15 mouse cellular contexts compared by ENCODE assay signal in genomic region chr7:89433893-89434616, GRCm38 (mm10). TPM values are rescaled to one million over a fixed set of nuclear protein-coding genes. Genes with fewer than 3 reads are reported as not detected.
DNase-seq lines count a peak whose midpoint lies in the region; ATAC-seq and TF ChIP-seq lines count a peak whose summit lies in the region.
"Had no signal": no experiment of that assay in that cellular context is flagged by ENCODE, and none has a peak within 500 bp of the region (broad histone marks: within the 10 kb centered on the region; RNA-seq: fewer than 3 reads in every experiment).

No protein-coding gene starts in this region.

- H3K9ac ChIP-seq in heart, postnatal 0 days (replicated peaks; ENCODE audit: low read depth, low read length): no peak overlapping the region
- H3K9ac ChIP-seq in kidney, embryonic 16.5 days (replicated peaks; ENCODE audit: low read length): no peak overlapping the region
- H3K9ac ChIP-seq: forebrain, embryonic 12.5 days; neural tube, embryonic 13.5 days had no signal

- DNase-seq in heart, postnatal 0 days (ENCODE audit: low spot score): no peak
- DNase-seq in heart, postnatal 25 days (ENCODE audit: low spot score): no peak
- DNase-seq in 3T3-L1 (ENCODE audit: low read depth, low spot score) (peak; percentile 18), ZHBTc4 (ENCODE audit: low read depth, low spot score) (peak; percentile 49)
- DNase-seq in left cerebral cortex, adult 18-20 months (ENCODE audit: low spot score in 2 of 2): no peak
- no peak for DNase-seq in thymus, postnatal 10 days (ENCODE audit: low spot score in 2 of 2)
- no peak for DNase-seq in thymus, postnatal 14 days
- DNase-seq: cerebellum, adult 11 months; embryo, embryonic 11 days; retina, postnatal 1 day; thymus, postnatal 36 days had no signal

- TF ChIP-seq CTCF in heart, postnatal 0 days (IDR thresholded peaks at IDR 0.05; ENCODE audit: low read depth): no peak

- no peak overlapping the region for H3K4me3 ChIP-seq in heart, postnatal 0 days (ENCODE audit: low read depth, low read length)
- H3K4me3 ChIP-seq in kidney, embryonic 16.5 days (ENCODE audit: low read length): no peak overlapping the region
- H3K4me3 ChIP-seq: forebrain, embryonic 12.5 days; neural tube, embryonic 13.5 days had no signal

- H3K9me3 ChIP-seq in heart, postnatal 0 days (replicated peaks; ENCODE audit: control insufficient read depth, low read length): no peaks in the 10 kb centered on the region
- no peaks in the 10 kb centered on the region for H3K9me3 ChIP-seq in kidney, embryonic 16.5 days (ENCODE audit: low read length)
- H3K9me3 ChIP-seq: forebrain, embryonic 12.5 days; neural tube, embryonic 13.5 days had no signal

- H3K27me3 ChIP-seq in heart, postnatal 0 days (ENCODE audit: control insufficient read depth, insufficient read depth, low read length): no peaks in the 10 kb centered on the region
- H3K27me3 ChIP-seq in kidney, embryonic 16.5 days (ENCODE audit: insufficient read depth, low read length): no peaks in the 10 kb centered on the region
- H3K27me3 ChIP-seq: forebrain, embryonic 12.5 days; neural tube, embryonic 13.5 days had no signal

- no peaks in the 10 kb centered on the region for H3K36me3 ChIP-seq in heart, postnatal 0 days (replicated peaks; ENCODE audit: control insufficient read depth, insufficient read depth, low read length)
- H3K36me3 ChIP-seq in kidney, embryonic 16.5 days (ENCODE audit: insufficient read depth, low read length): no peaks in the 10 kb centered on the region
- H3K36me3 ChIP-seq: forebrain, embryonic 12.5 days; neural tube, embryonic 13.5 days had no signal

- peaks cover 14% of the 10 kb centered on the region for H3K4me1 ChIP-seq in heart, postnatal 0 days (ENCODE audit: control insufficient read depth, insufficient read depth)
- peaks cover 30% of the 10 kb centered on the region for H3K4me1 ChIP-seq in kidney, embryonic 16.5 days (ENCODE audit: insufficient read depth, low read length)
- H3K4me1 ChIP-seq: forebrain, embryonic 12.5 days; neural tube, embryonic 13.5 days had no signal

- H3K27ac ChIP-seq in heart, postnatal 0 days (ENCODE audit: low read depth): peak overlapping the region; percentile 5; the same call in 1 of the 2 replicates
- peak overlapping the region; percentile 90 for H3K27ac ChIP-seq in kidney, embryonic 16.5 days (ENCODE audit: low read length)
- H3K27ac ChIP-seq: forebrain, embryonic 12.5 days; neural tube, embryonic 13.5 days had no signal

- no peak for TF ChIP-seq EP300 in heart, postnatal 0 days (IDR thresholded peaks at IDR 0.05; ENCODE audit: low read depth)

- intact Hi-C loops in heart, postnatal 25 days (cut with DNase I): no loop called here

- peak; percentile 60; the same call in 1 of the 2 replicates for ATAC-seq in heart, postnatal 0 days (ENCODE audit: insufficient read depth, low read depth)
- peak; percentile 90 for ATAC-seq in kidney, embryonic 16.5 days (ENCODE audit: low FRiP score, low TSS enrichment)
- ATAC-seq: CD4-positive, CD25-positive, alpha-beta regulatory T cell, adult 4 months had no signal

- no peak overlapping the region for H3K4me2 ChIP-seq in heart, postnatal 0 days (ENCODE audit: low read depth, low read length)
- peak overlapping the region; percentile 14; the same call in 1 of the 2 replicates for H3K4me2 ChIP-seq in kidney, embryonic 16.5 days (replicated peaks; ENCODE audit: low read depth, low read length)
- H3K4me2 ChIP-seq: forebrain, embryonic 12.5 days; neural tube, embryonic 13.5 days had no signal

- WGBS in heart, postnatal 0 days: 31% methylated on average over 8 of the region's 8 CpGs
- whole genome bisulfite sequencing in kidney, embryonic 16.5 days: 39% methylated on average over 8 of the region's 8 CpGs

RNA-seq across cellular contexts. Expression of gene Fzd4, which starts 29.9 kb away (rescaled TPM):
- total RNA-seq in heart, postnatal 0 days (2014; rRNA removed; ENCODE audit: low replicate concordance): 16.0 and 18.0 TPM in 2 replicates
- 9.3 and 9.6 TPM in 2 replicates for polyA plus RNA-seq in heart, postnatal 0 days (2015; fragmentation: Nextera tagmentation; extraction: Ambion mirVana)
- total RNA-seq in heart, postnatal 25 days (2021): 10 to 100 TPM; 29.0 to 35.7 TPM
- polyA plus RNA-seq in kidney, embryonic 16.5 days (2015; fragmentation: Nextera tagmentation; extraction: Ambion mirVana): 28.1 and 31.0 TPM in 2 replicates
- total RNA-seq in left cerebral cortex, adult 18-20 months (2021): 1 to 10 TPM; 5.6 to 5.7 TPM
- polyA plus RNA-seq: CD4-positive, CD25-positive, alpha-beta regulatory T cell, adult 4 months had no signal

RNA-seq across cellular contexts. Expression of gene Tmem135, which starts 30.0 kb away (rescaled TPM):
- 20.6 and 70.6 TPM in 2 replicates for total RNA-seq in heart, postnatal 0 days (2014; rRNA removed; ENCODE audit: low replicate concordance)
- polyA plus RNA-seq in heart, postnatal 0 days (2015; fragmentation: Nextera tagmentation; extraction: Ambion mirVana): 30.9 and 31.6 TPM in 2 replicates
- total RNA-seq in heart, postnatal 25 days (2021): 10 to 100 TPM; 42.5 to 49.6 TPM
- polyA plus RNA-seq in kidney, embryonic 16.5 days (2015; fragmentation: Nextera tagmentation; extraction: Ambion mirVana): 37.6 and 39.9 TPM in 2 replicates
- 10 to 100 TPM; 58.1 to 62.4 TPM for total RNA-seq in left cerebral cortex, adult 18-20 months (2021)

Comparison
In these comparisons a context has a peak if more than half of its experiments do, and no peak if none do; other contexts are left out.
1. DNase-seq: peak in 3T3-L1 (single experiment) and ZHBTc4 (single experiment); none in heart, postnatal 0 days (single experiment), heart, postnatal 25 days (single experiment), left cerebral cortex, adult 18-20 months (0 of 2), thymus, postnatal 10 days (0 of 2) and thymus, postnatal 14 days (single experiment).